Mouse (Mus musculus) cerebellum, adult (tissue): ENCODE results near the gene Cdk14.

Experiments used
- ATAC-seq: cut with Nextera tagmentation; 2 replicates; pipeline ENCODE4 v1.9.2; 2017; ENCODE audit warnings: mild to moderate bottlenecking, moderate library complexity, mixed read lengths; ENCODE audit not compliant: insufficient number of reproducible peaks, low FRiP score, low TSS enrichment

Gene Cdk14

GRCm38 (mm10) chr5:5116775-5117522 is 303.2 kb downstream of the Cdk14 start:
- no peak for ATAC-seq

GRCm38 (mm10) chr5:5115546-5115945 is 304.6 kb downstream of the Cdk14 start:
- ATAC-seq = no peak

GRCm38 (mm10) chr5:5109621-5110020 is 310.5 kb downstream of the Cdk14 start:
- ATAC-seq = no peak

GRCm38 (mm10) chr5:5109017-5109416 is 311.1 kb downstream of the Cdk14 start:
- no peak for ATAC-seq

- no peak for ATAC-seq
Measured at GRCm38 (mm10) chr5:5096248-5096915, 323.7 kb downstream of the Cdk14 start.

GRCm38 (mm10) chr5:5092736-5093135 is 327.4 kb downstream of the Cdk14 start:
- ATAC-seq = 0 out of 2 replicates have a peak, but pooled peaks have one; percentile 26

GRCm38 (mm10) chr5:5071526-5071925 is 348.6 kb downstream of the Cdk14 start:
- ATAC-seq = no peak

- no peak for ATAC-seq
Measured at GRCm38 (mm10) chr5:5064686-5065085, 355.4 kb downstream of the Cdk14 start.

GRCm38 (mm10) chr5:5056102-5056883 is 363.8 kb downstream of the Cdk14 start:
- no peak for ATAC-seq

- no peak for ATAC-seq
Measured at GRCm38 (mm10) chr5:5055494-5055893, 364.6 kb downstream of the Cdk14 start.

- ATAC-seq = no peak
Measured at GRCm38 (mm10) chr5:5054270-5054669, 365.8 kb downstream of the Cdk14 start.

GRCm38 (mm10) chr5:5044326-5044725 is 375.8 kb downstream of the Cdk14 start:
- ATAC-seq = no peak

- no peak for ATAC-seq
Measured at GRCm38 (mm10) chr5:5042735-5043134, 377.4 kb downstream of the Cdk14 start.

- ATAC-seq = no peak
Measured at GRCm38 (mm10) chr5:5041480-5041879, 378.6 kb downstream of the Cdk14 start.

GRCm38 (mm10) chr5:5039700-5040284 is 380.3 kb downstream of the Cdk14 start:
- ATAC-seq = no peak

- ATAC-seq = no peak
Measured at GRCm38 (mm10) chr5:5033445-5033844, 386.7 kb downstream of the Cdk14 start.

GRCm38 (mm10) chr5:5032847-5033246 is 387.3 kb downstream of the Cdk14 start:
- ATAC-seq = no peak

- ATAC-seq = no peak
Measured at GRCm38 (mm10) chr5:5032446-5032845, 387.7 kb downstream of the Cdk14 start.

- no peak for ATAC-seq
Measured at GRCm38 (mm10) chr5:5030431-5030830, 389.7 kb downstream of the Cdk14 start.

GRCm38 (mm10) chr5:5018959-5019358 is 401.2 kb downstream of the Cdk14 start:
- no peak for ATAC-seq

GRCm38 (mm10) chr5:5018242-5018641 is 401.9 kb downstream of the Cdk14 start:
- ATAC-seq = no peak
